Mouse (Mus musculus): ENCODE measurements around the gene Morn1.

Morn1 gene

GRCm38 (mm10) chr4:155118278-155118677 lies 31.9 kb downstream of the Morn1 start:
- no peak for DNase-seq (ENCODE audit: low read depth, low spot score)

- DNase-seq (ENCODE audit: low read depth, low spot score): no peak
These were observed 33.7 kb downstream of the Morn1 start for GRCm38 (mm10) chr4:155120038-155120437.

- no peak for DNase-seq (ENCODE audit: low read depth, low spot score)
These were observed 34.2 kb downstream of the Morn1 start for GRCm38 (mm10) chr4:155120583-155120982.

GRCm38 (mm10) chr4:155121222-155121621 lies 34.8 kb downstream of the Morn1 start:
- DNase-seq (ENCODE audit: low read depth, low spot score): no peak

- no peak for DNase-seq (ENCODE audit: low read depth, low spot score)
These were observed 35.6 kb downstream of the Morn1 start for GRCm38 (mm10) chr4:155121915-155122443.

GRCm38 (mm10) chr4:155122444-155123040 lies 36.2 kb downstream of the Morn1 start:
- DNase-seq (ENCODE audit: low read depth, low spot score): peak; percentile 62

GRCm38 (mm10) chr4:155123868-155124534 lies 37.6 kb downstream of the Morn1 start:
- no peak for DNase-seq (ENCODE audit: low read depth, low spot score)

- DNase-seq (ENCODE audit: low read depth, low spot score): no peak
These were observed 38.9 kb downstream of the Morn1 start for GRCm38 (mm10) chr4:155125310-155125709.

GRCm38 (mm10) chr4:155126194-155126593 lies 39.8 kb downstream of the Morn1 start:
- DNase-seq (ENCODE audit: low read depth, low spot score): no peak

- DNase-seq (ENCODE audit: low read depth, low spot score): peak; percentile 57
These were observed 40.4 kb downstream of the Morn1 start for GRCm38 (mm10) chr4:155126602-155127372.

- no peak for DNase-seq (ENCODE audit: low read depth, low spot score)
These were observed 42.0 kb downstream of the Morn1 start for GRCm38 (mm10) chr4:155128411-155128810.

GRCm38 (mm10) chr4:155129132-155129917 lies 42.9 kb downstream of the Morn1 start:
- DNase-seq (ENCODE audit: low read depth, low spot score): peak; percentile 51

- peak; percentile 93 for DNase-seq (ENCODE audit: low read depth, low spot score)
These were observed 43.6 kb downstream of the Morn1 start for GRCm38 (mm10) chr4:155129996-155130395.

GRCm38 (mm10) chr4:155130616-155131015 lies 44.2 kb downstream of the Morn1 start:
- DNase-seq (ENCODE audit: low read depth, low spot score): no peak

- peak; percentile 33 for DNase-seq (ENCODE audit: low read depth, low spot score)
These were observed 46.8 kb downstream of the Morn1 start for GRCm38 (mm10) chr4:155133188-155133587.

GRCm38 (mm10) chr4:155133658-155134417 lies 47.5 kb downstream of the Morn1 start:
- DNase-seq (ENCODE audit: low read depth, low spot score): peak; percentile 82

- DNase-seq (ENCODE audit: low read depth, low spot score): no peak
These were observed 48.4 kb downstream of the Morn1 start for GRCm38 (mm10) chr4:155134686-155135172.

GRCm38 (mm10) chr4:155135909-155136585 lies 49.7 kb downstream of the Morn1 start:
- peak; percentile 73 for DNase-seq (ENCODE audit: low read depth, low spot score)

- no peak for DNase-seq (ENCODE audit: low read depth, low spot score)
These were observed 51.5 kb downstream of the Morn1 start for GRCm38 (mm10) chr4:155137891-155138290.

- DNase-seq (ENCODE audit: low read depth, low spot score): no peak
These were observed 52.1 kb downstream of the Morn1 start for GRCm38 (mm10) chr4:155138451-155138850.
